Mouse (Mus musculus) gonadal fat pad, adult 2 months (tissue): ENCODE data around the gene Ago4. TPM values are rescaled to one million over a fixed set of nuclear protein-coding genes. Genes with fewer than 3 reads are reported as not detected.

Experiments used
- DNase-seq: peaks from one replicate; pipeline ENCODE4 v3.0.0-alpha.2; 2012; ENCODE audit warnings: low read depth
- polyA plus RNA-seq: library from polyadenylated mRNA; depleted of rRNA; stranded (reverse); fragments of >200 nt; gene quantifications from 2 replicates; pipeline ENCODE4 v1.2.3, GENCODE M21; 2012; rRNA removed

Gene Ago4
- polyA plus RNA-seq, 1 experiment, result 1.6 TPM

DNA sequence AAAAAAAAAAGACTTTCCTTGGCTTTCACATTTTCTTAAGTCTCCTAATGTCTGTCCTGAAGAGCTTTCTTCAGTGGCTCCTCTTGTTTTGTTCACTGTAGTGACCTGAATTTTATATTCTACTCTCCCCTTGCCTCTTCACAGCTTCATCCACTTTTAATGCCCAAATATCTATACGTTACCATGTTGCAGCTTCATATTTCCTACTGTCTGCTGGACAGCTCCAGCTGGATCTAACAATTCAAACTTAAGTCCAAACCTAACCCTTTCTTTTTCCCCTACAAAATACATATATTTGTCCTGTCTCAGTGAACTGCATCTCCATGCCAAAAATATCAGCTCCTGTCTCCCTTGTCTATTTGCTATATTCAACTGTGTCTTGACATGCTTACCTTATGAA lies 63.9 kb downstream of the Ago4 start:
- DNase-seq, result no peak

DNA sequence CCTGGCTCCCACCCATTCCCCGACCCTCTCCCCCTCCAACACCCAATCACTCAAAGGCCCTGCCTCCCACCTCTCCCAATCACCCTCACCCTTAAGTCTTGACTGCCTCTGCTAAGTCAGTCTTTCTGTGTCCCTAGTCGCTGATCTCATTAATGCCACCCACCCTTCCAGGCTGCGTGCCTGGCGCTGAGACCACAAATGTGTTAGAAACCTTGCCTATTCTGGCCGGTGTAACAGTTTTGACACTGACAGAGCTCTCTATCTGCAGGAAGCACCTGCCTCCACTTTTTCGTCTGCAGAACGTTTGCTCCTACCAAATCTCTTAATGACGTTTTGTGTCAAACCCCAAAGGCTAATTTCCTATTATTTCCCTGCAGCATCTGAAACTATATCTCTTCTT lies 64.3 kb downstream of the Ago4 start:
- DNase-seq, result no peak

DNA sequence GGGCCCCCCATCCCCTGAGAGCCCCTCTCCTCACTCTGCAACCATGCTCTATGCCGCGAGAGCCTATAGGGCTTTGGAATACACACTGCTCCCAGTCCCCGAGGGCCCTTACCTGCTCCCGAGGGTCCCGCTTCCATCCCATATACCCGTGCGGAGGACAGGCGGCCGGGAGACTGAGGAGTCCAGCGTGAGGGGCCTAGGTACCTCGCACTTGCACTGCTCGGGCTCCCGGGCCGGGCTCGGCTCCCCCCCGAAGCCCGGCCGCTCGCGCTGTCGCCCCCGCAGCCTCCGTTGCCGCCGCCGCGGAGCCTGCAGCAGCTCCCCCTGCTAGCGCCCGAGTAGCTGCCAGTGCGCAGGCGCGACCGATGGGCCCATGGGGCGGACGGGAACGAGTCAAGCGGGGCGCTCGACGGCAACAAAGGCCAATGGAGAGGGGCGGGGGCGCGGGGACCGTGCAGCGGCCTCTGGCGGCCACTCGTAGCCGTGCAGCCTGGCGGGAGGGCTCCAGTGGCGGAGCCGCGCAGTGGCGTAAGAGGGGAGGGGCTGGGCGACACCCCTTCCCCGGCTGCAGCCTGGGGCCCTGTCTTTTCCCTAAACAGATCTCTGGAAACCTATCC lies 64.9 kb downstream of the Ago4 start, which contains the start of gene Ago1:
Gene Ago1 (minus strand): TSS at position 299 of the 617 bp plus-strand sequence.
- DNase-seq, result no peak

DNA sequence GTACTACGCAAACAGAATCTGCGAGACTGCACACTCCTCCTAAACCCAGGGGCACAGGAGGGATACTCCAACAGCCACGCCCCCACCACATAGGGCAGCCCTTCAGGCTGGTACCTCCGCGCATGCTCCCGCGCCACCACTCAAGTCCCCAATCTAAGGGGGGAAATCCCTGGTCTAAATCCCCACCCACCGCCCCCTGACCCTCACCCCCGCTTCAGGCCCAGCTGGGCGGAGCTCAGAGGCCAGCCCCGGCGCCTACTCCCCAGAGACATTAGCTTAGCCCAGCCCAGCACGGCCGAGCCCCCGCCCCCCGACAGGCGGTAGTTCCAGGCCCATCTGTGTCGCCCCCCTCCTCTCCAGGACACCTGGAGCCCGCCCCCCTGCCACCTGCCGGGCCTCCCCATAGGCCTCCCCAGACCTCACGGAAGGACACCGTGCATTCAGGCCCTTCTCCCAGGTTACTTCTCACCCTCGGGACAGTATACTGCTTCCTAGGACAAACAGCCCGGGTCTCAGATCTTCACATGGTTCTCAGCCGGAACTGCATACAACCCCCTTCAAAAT lies 65.5 kb downstream of the Ago4 start:
- no peak for DNase-seq

DNA sequence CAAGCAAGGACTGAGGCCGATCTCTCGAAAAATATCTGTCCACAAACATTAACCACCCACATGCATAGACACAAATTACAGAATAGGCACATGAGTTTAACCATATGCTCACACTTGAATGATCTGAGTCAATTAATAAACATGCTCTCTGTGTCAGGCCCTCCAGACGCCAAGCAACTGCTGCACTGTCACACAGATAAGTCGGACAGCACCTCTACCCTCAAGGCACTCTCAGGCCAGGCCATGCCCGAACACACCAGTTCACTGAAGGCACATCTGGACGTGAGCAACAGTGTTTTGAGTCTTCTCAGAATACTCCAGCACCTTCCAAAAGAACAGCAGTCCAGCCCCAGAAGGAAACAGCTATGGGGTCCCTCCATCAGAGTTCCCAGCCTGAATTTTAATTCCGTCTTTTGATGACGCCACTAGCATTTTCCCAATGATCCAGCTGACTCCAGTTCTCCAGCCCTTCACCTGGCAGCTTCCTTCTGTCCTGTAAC lies 67.0 kb downstream of the Ago4 start:
- no peak for DNase-seq

DNA sequence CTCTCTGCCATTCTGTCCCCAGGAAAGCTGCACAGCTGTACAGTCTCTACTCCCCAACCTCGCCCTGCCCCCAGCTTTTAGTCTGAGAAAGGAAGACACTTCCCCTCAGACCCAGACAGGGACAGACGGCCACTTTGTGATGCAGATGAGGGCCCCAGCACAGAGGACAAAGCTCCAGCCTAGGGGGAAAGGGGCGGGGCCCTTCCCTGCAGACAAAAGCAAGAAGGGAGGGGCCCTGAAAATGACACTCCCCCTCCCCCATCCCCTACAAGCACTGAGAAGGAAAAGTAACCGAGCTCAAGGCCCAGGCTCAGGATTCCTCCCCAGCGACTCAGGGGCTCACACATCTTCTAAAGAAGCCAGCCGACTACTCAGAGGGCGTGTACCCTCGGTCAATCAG lies 67.4 kb downstream of the Ago4 start:
- DNase-seq, result no peak

DNA sequence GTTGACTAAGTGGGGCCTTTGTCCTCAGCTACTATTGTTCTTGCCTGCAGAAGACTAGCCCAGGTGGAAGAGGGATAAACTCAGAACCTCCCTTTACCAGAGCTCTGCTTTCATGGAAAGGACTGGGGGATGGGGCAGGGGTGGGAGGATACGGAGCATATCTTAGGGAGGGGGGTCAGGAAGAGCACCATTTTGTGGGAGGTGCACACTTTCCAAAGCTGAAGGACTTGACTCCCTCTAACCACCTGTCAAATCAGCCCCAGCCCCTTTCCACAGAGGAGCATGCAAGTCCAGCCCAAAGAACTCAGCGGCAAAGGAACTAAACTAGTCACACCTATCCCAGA lies 68.4 kb downstream of the Ago4 start:
- DNase-seq, result no peak

DNA sequence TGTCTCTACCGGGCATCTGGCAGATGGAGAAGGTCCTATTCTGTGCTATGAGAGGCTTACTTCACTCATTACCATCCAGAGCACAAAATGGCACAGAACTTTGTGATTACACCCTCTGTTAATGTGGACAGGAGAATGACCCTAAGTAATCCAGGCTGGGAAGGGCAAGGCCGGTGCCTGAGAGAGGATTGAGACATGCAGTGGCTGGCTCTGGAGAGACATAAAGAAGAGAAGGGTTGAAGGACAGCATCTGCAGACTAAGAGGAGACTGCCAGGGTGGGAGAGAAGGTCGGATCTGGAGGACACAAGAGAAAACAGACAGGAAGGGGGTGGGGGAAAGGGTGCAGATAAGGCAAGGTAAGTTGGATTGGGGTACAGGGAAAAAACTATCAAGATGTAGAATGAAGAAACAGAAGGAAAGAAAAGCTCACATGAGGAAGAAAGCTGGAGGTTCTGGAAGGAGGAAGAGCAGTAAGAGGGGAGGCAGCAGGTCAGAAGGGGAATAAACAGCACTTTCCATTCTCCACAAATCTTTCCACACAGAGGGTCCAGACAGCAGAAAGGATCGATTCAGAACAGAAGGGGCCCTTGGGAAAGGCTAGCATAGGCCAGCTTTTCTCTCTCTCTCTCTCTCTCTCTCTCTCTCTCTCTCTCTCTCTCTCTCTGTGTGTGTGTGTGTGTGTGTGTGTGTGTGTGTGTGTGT lies 68.9 kb downstream of the Ago4 start:
- DNase-seq, result no peak

DNA sequence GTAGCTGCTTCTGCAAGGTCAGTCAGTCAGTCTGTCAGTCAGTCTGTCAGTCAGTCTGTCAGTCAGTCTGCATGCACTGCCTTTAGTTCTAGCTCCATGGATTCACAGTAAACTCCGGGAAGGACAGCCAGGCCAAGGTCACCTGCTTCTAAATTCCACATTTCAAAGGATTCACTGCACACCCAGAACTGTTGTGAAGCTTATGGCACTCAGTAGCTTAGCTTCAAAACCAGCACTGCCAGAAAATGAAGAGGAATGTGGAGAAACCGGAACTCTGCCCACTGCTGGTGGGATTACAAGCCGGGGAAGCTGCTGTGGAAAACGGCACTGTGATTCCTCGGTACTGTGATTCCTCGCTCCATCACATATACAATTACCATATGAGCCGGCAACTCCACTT lies 77.8 kb downstream of the Ago4 start:
- DNase-seq, result no peak

DNA sequence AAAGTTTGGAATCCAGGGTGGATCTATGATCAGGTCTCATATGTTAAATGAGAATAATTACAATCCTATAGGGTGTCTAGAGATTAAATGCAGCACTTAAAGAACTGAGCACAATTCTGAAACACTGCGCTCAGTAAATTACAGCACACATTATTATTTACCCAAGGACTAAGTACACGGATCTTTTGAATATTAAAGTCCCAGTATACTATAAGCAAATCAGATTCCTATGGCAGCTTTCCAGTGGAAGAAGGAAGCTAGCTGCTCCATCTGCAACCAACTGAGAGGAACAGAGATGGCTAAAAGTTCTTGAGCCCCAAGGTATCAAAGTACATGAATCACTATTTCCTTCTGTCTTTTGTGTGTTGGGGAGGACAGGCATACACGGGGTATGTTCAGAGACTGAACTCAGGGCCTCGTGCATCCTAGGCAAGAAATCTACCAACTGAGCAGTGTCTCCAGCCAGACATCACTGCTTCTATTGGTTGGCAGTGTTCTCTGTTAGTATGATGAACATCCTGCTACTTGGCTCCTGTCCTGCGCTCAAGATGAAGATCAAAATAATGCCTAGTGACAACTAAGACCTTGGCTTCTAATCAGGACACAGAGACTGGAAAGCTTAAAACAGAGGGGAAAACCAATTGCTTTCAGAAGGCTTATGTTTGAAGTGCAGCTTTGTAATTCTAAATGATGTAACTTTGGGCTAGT lies 78.6 kb downstream of the Ago4 start:
- no peak for DNase-seq

DNA sequence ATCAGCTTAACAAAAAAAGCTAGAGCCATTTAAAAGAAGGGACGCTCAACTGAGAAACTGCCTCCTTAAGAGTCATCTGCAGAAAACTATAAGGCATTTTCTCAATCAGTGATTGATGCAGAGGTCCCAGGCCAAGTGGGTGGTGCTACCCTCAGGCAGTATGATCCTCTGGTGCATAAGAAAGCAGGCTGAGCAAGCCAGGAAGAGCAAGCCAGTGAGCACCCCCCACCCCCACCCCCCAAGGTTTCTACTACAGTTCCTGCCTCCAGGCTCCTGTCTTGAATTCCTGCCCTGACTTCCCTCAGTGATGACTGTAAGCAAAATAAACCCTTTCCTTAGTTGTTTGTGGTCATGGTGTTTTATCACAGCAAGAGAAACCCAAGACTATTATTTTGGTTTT lies 83.0 kb downstream of the Ago4 start:
- DNase-seq, result no peak

DNA sequence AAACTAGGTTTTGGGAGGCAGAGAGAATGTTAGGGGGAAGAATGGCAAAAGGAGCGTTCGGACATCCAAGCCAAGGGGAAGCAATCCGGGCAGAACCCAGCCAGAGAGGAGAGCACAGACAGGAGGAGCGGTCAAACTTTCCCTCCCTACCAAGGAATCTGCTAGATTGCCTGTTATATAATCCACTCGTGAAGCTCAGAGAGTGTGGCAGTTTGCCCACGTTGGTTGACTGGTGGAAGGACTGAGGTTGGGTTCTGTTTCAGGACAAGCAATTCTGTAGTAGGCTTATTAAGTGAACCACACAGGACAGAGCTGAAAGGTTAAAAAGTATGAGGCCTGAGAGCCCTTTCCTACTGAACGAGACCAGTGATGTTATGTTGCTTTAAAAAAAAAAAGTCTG lies 86.1 kb downstream of the Ago4 start:
- no peak for DNase-seq

DNA sequence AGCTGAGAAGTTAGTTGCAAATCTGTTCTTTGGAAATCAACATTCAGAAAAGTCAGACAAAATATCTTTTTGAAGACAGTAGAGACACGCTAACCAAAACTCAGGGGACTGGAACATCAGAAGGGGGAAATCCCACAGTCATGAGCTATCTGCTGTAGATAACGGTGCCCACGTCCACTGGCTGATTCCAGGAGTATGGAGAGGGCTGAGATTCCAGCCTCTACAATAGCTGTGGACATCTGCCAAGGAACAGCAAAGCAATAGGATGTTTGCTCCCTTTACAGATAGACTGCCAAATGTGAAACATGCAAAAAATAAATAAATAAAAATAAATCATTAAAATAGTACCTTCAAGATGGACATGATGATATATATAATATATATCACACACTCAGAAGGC lies 88.7 kb downstream of the Ago4 start:
- DNase-seq, result no peak

Other genes starting within 250 kb of the Ago4 start
- 5.0 and 6.0 TPM in 2 replicates for gene Col8a2, start 246.7 kb downstream of the Ago4 start, polyA plus RNA-seq
- 34.5 and 38.0 TPM in 2 replicates for gene Adprhl2, start 211.8 kb downstream of the Ago4 start, polyA plus RNA-seq
- gene Tekt2, start 207.8 kb downstream of the Ago4 start, polyA plus RNA-seq, result 5.7 and 8.0 TPM in 2 replicates
- gene Ago3, start 103.9 kb downstream of the Ago4 start, polyA plus RNA-seq, result 9.0 and 13.5 TPM in 2 replicates
- gene Ago1, start 64.9 kb downstream of the Ago4 start, polyA plus RNA-seq, result 15.4 and 20.8 TPM in 2 replicates
- 0.24 and 0.47 TPM in 2 replicates for gene Clspn, start 23.5 kb upstream of the Ago4 start, polyA plus RNA-seq
- 20.4 and 21.3 TPM in 2 replicates for gene 5730409E04Rik, start 76.3 kb upstream of the Ago4 start, polyA plus RNA-seq
- 211 and 258 TPM in 2 replicates for gene Psmb2, start 144.2 kb upstream of the Ago4 start, polyA plus RNA-seq
- gene Tfap2e, start 202.8 kb upstream of the Ago4 start, polyA plus RNA-seq, result not detected in 2 replicates
- 30.2 and 38.2 TPM in 2 replicates for gene Ncdn, start 220.0 kb upstream of the Ago4 start, polyA plus RNA-seq
- 39.6 and 55.8 TPM in 2 replicates for gene AU040320, start 220.1 kb upstream of the Ago4 start, polyA plus RNA-seq